Mouse (Mus musculus): ENCODE data around the gene Zfp827. TPM values are rescaled to one million over a fixed set of nuclear protein-coding genes. Genes with fewer than 3 reads are reported as not detected.

Zfp827 gene
- polyA plus RNA-seq, 2 experiments: 15.1 to 35.2 TPM

DNA sequence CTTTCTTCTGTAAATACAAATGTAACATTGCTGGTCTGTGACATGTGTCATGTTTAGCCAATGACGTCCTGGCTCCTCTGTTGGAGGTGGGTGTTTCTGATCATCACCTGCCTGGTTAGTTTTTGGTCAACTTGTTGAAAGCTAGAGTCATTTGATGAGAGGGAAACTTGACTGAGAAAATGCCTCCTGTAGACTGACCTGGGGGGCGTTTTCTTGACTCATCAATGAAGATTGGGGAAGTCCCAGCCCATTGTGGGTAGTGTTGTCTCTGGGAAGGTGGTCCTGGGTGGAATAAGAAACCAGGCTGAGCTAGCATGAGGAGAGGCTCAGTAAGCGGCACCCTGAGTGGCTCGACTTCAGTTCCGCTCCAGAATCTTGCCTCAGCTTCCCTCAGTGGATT, 16.4 kb downstream of the Zfp827 start:
- 93% methylated on average over 5 of the region's 5 CpGs for WGBS
- TF ChIP-seq POLR2A (IDR thresholded peaks at IDR 0.05; ENCODE audit: borderline replicate concordance, extremely low read depth, insufficient read depth, insufficient read length): no peak
- no peak for ATAC-seq (ENCODE audit: low FRiP score, low read depth)

GRCm38 (mm10) chr8:79046659-79047058, 18.4 kb downstream of the Zfp827 start:
- Histone ChIP-seq H3K4me3 (replicated peaks; ENCODE audit: low read length) (no peak overlapping the region), H3K27ac (replicated peaks; ENCODE audit: low read depth, low read length) (no peak overlapping the region), H3K9ac (ENCODE audit: low read depth, low read length, severe bottlenecking) (no peak overlapping the region), H3K27me3 (ENCODE audit: control insufficient read depth, insufficient read depth, low read length) (no peaks in the 10 kb centered on the region), H3K9me3 (ENCODE audit: control insufficient read depth, low read length) (no peaks in the 10 kb centered on the region), H3K4me1 (ENCODE audit: control insufficient read depth, insufficient read depth, low read length) (peaks cover 7% of the 10 kb centered on the region; the same call in 1 of the 2 replicates), H3K36me3 (ENCODE audit: control insufficient read depth, insufficient read depth, low read length) (0 out of 2 replicates have a peak, but pooled peaks cover 6% of the 10 kb centered on the region), H3K4me2 (replicated peaks; ENCODE audit: low read depth, low read length, severe bottlenecking) (no peak overlapping the region)
- no peak for ATAC-seq (ENCODE audit: low FRiP score, low read depth)
- no peak for TF ChIP-seq POLR2A (IDR thresholded peaks at IDR 0.05; ENCODE audit: borderline replicate concordance, extremely low read depth, insufficient read depth, insufficient read length)
- 82% methylated on average over 4 of the region's 4 CpGs for WGBS
- DNase-seq (ENCODE audit: low spot score): no peak

More for the DNA sequence above, 16.4 kb downstream of the Zfp827 start:
- Histone ChIP-seq H3K27ac (replicated peaks; ENCODE audit: low read depth, low read length) (no peak overlapping the region), H3K9ac (ENCODE audit: low read depth, low read length, severe bottlenecking) (no peak overlapping the region), H3K27me3 (ENCODE audit: control insufficient read depth, insufficient read depth, low read length) (no peaks in the 10 kb centered on the region), H3K4me1 (ENCODE audit: control insufficient read depth, insufficient read depth, low read length) (peaks cover 7% of the 10 kb centered on the region; the same call in 1 of the 2 replicates), H3K9me3 (ENCODE audit: control insufficient read depth, low read length) (no peaks in the 10 kb centered on the region), H3K36me3 (ENCODE audit: control insufficient read depth, insufficient read depth, low read length) (peaks cover 9% of the 10 kb centered on the region; the same call in 1 of the 2 replicates), H3K4me3 (replicated peaks; ENCODE audit: low read length) (no peak overlapping the region), H3K4me2 (replicated peaks; ENCODE audit: low read depth, low read length, severe bottlenecking) (no peak overlapping the region)
- no peak for DNase-seq (ENCODE audit: low spot score)

DNA sequence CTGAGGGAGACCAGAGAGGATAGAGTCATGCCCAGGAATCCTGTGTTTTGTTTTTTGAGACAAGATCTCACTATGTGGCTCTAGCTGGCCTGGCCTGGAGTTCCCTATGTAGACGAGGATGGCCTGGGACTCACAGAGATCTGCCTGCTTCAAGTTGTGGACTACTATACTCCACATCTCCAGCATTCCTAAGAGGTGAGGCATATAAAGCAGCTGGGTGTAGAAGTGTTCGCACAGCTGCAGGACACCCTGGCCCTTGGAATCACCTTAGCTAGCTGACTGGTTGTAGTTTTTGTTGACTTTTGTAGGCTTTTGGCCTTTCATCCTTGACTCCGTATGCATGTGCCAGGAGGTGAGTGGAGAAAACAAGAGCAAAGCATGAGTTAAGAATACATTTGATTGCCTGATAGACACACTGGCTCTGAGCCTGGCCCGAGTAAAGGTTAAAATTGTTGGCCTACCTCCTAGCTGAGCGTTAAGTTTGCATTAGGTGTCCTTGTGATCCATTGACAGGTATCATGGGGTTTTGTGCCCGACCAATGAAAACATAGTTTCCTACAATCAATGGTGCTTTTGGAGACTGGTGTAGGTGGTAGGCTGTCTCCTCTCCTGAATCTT, 20.3 kb downstream of the Zfp827 start:
- no peak overlapping the region for H3K4me2 ChIP-seq (replicated peaks; ENCODE audit: low read depth, low read length, severe bottlenecking)
- no peaks in the 10 kb centered on the region for H3K27me3 ChIP-seq (ENCODE audit: control insufficient read depth, insufficient read depth, low read length)
- no peak overlapping the region for H3K27ac ChIP-seq (replicated peaks; ENCODE audit: low read depth, low read length)
- H3K9ac ChIP-seq (ENCODE audit: low read depth, low read length, severe bottlenecking): no peak overlapping the region
- DNase-seq (ENCODE audit: low spot score): no peak
- TF ChIP-seq POLR2A (IDR thresholded peaks at IDR 0.05; ENCODE audit: borderline replicate concordance, extremely low read depth, insufficient read depth, insufficient read length): no peak
- H3K4me3 ChIP-seq (replicated peaks; ENCODE audit: low read length): no peak overlapping the region
- H3K4me1 ChIP-seq (ENCODE audit: control insufficient read depth, insufficient read depth, low read length): peaks cover 13% of the 10 kb centered on the region
- WGBS: 86% methylated on average over 6 of the region's 6 CpGs
- 0 out of 2 replicates have a peak, but pooled peaks cover 6% of the 10 kb centered on the region for H3K36me3 ChIP-seq (ENCODE audit: control insufficient read depth, insufficient read depth, low read length)
- H3K9me3 ChIP-seq (ENCODE audit: control insufficient read depth, low read length): no peaks in the 10 kb centered on the region
- ATAC-seq (ENCODE audit: low FRiP score, low read depth): no peak

GRCm38 (mm10) chr8:79054222-79054621, 26.0 kb downstream of the Zfp827 start:
- Histone ChIP-seq H3K4me3 (replicated peaks; ENCODE audit: low read length) (no peak overlapping the region), H3K9me3 (ENCODE audit: control insufficient read depth, low read length) (no peaks in the 10 kb centered on the region), H3K4me1 (ENCODE audit: control insufficient read depth, insufficient read depth, low read length) (peaks cover 13% of the 10 kb centered on the region), H3K9ac (ENCODE audit: low read depth, low read length, severe bottlenecking) (no peak overlapping the region), H3K4me2 (replicated peaks; ENCODE audit: low read depth, low read length, severe bottlenecking) (no peak overlapping the region), H3K36me3 (ENCODE audit: control insufficient read depth, insufficient read depth, low read length) (no peaks in the 10 kb centered on the region; the same call in 1 of the 2 replicates), H3K27me3 (ENCODE audit: control insufficient read depth, insufficient read depth, low read length) (no peaks in the 10 kb centered on the region), H3K27ac (replicated peaks; ENCODE audit: low read depth, low read length) (no peak overlapping the region)
- no peak for TF ChIP-seq POLR2A (IDR thresholded peaks at IDR 0.05; ENCODE audit: borderline replicate concordance, extremely low read depth, insufficient read depth, insufficient read length)
- 77% methylated on average over 6 of the region's 6 CpGs for WGBS
- no peak for DNase-seq (ENCODE audit: low spot score)
- no peak for ATAC-seq (ENCODE audit: low FRiP score, low read depth)

GRCm38 (mm10) chr8:79057179-79057578, 28.9 kb downstream of the Zfp827 start:
- ATAC-seq (ENCODE audit: low FRiP score, low read depth) (no peak), DNase-seq (ENCODE audit: low spot score) (no peak)
- no peaks in the 10 kb centered on the region for H3K9me3 ChIP-seq (ENCODE audit: control insufficient read depth, low read length)
- H3K9ac ChIP-seq (ENCODE audit: low read depth, low read length, severe bottlenecking): no peak overlapping the region
- no peak overlapping the region for H3K27ac ChIP-seq (replicated peaks; ENCODE audit: low read depth, low read length)
- TF ChIP-seq POLR2A (IDR thresholded peaks at IDR 0.05; ENCODE audit: borderline replicate concordance, extremely low read depth, insufficient read depth, insufficient read length): no peak
- no peak overlapping the region for H3K4me2 ChIP-seq (replicated peaks; ENCODE audit: low read depth, low read length, severe bottlenecking)
- peaks cover 20% of the 10 kb centered on the region for H3K36me3 ChIP-seq (ENCODE audit: control insufficient read depth, insufficient read depth, low read length)
- no peaks in the 10 kb centered on the region for H3K27me3 ChIP-seq (ENCODE audit: control insufficient read depth, insufficient read depth, low read length)
- 75% methylated on average over 3 of the region's 3 CpGs for WGBS
- H3K4me3 ChIP-seq (replicated peaks; ENCODE audit: low read length): no peak overlapping the region
- peaks cover 21% of the 10 kb centered on the region for H3K4me1 ChIP-seq (ENCODE audit: control insufficient read depth, insufficient read depth, low read length)

Data from limb, embryonic 14.5 days (tissue).